In genomic region chr2:166521878-166522611, GRCm38 (mm10) we compare ENCODE assay signal across 11 mouse cellular contexts.
A peak's percentile ranks its signal among the peaks of the same experiment; 100 is the strongest.
DNase-seq lines count a peak whose midpoint lies in the region; ATAC-seq lines count a peak whose summit lies in the region.
"Had no signal": no experiment of that assay in that cellular context is flagged by ENCODE, and none has a peak within 500 bp of the region (broad histone marks: within the 10 kb centered on the region; RNA-seq: fewer than 3 reads in every experiment).

No protein-coding gene starts in this region.

- no peaks in the 10 kb centered on the region for H3K36me3 ChIP-seq in forebrain, embryonic 10.5 days (replicated peaks)
- H3K36me3 ChIP-seq in forebrain, embryonic 11.5 days (ENCODE audit: control insufficient read depth, insufficient read depth, low read length): no peaks in the 10 kb centered on the region
- H3K36me3 ChIP-seq in intestine, embryonic 14.5 days (ENCODE audit: control insufficient read depth, insufficient read depth, low read length): no peaks in the 10 kb centered on the region
- H3K36me3 ChIP-seq in stomach, embryonic 15.5 days: no peaks in the 10 kb centered on the region

- H3K4me1 ChIP-seq in forebrain, embryonic 10.5 days: peaks cover 61% of the 10 kb centered on the region
- H3K4me1 ChIP-seq in forebrain, embryonic 11.5 days (replicated peaks; ENCODE audit: control insufficient read depth, insufficient read depth, low read length): peaks cover 11% of the 10 kb centered on the region
- peaks cover 29% of the 10 kb centered on the region for H3K4me1 ChIP-seq in intestine, embryonic 14.5 days (replicated peaks; ENCODE audit: control insufficient read depth, insufficient read depth, low read length)
- H3K4me1 ChIP-seq in stomach, embryonic 15.5 days: peaks cover 23% of the 10 kb centered on the region
- H3K4me1 ChIP-seq: megakaryocyte, embryonic 14.5 days had no signal

- H3K4me2 ChIP-seq in forebrain, embryonic 11.5 days (ENCODE audit: low read depth, low read length, severe bottlenecking): no peak overlapping the region
- H3K4me2 ChIP-seq in intestine, embryonic 14.5 days (ENCODE audit: low read length): peak overlapping the region; percentile 28
- H3K4me2 ChIP-seq in stomach, embryonic 15.5 days: no peak overlapping the region

- H3K4me3 ChIP-seq in forebrain, embryonic 10.5 days: no peak overlapping the region
- H3K4me3 ChIP-seq in forebrain, embryonic 11.5 days (ENCODE audit: low read depth, low read length): no peak overlapping the region
- no peak overlapping the region for H3K4me3 ChIP-seq in intestine, embryonic 14.5 days (ENCODE audit: low read depth, low read length)
- H3K4me3 ChIP-seq in stomach, embryonic 15.5 days (replicated peaks): no peak overlapping the region
- H3K4me3 ChIP-seq: megakaryocyte, embryonic 14.5 days had no signal

- intact Hi-C loops in gastrocnemius, postnatal 14 days (cut with DNase I; ENCODE audit: low total_unique reads): no loop called here

- 64% methylated on average over 16 of the region's 16 CpGs for WGBS in forebrain, embryonic 10.5 days
- WGBS in forebrain, embryonic 11.5 days: 51% methylated on average over 16 of the region's 16 CpGs
- 29% methylated on average over 16 of the region's 16 CpGs for WGBS in intestine, embryonic 14.5 days
- 39% methylated on average over 16 of the region's 16 CpGs for WGBS in stomach, embryonic 15.5 days

- peaks cover 34% of the 10 kb centered on the region for H3K27me3 ChIP-seq in forebrain, embryonic 10.5 days (ENCODE audit: poor library complexity, severe bottlenecking)
- H3K27me3 ChIP-seq in forebrain, embryonic 11.5 days (ENCODE audit: control insufficient read depth, insufficient read depth, low read length): peaks cover 9% of the 10 kb centered on the region
- no peaks in the 10 kb centered on the region for H3K27me3 ChIP-seq in intestine, embryonic 14.5 days (replicated peaks; ENCODE audit: control insufficient read depth, insufficient read depth, low read length)
- no peaks in the 10 kb centered on the region for H3K27me3 ChIP-seq in stomach, embryonic 15.5 days (replicated peaks)

- ATAC-seq in forebrain, embryonic 11.5 days (replicated peaks; ENCODE audit: low FRiP score): no peak
- ATAC-seq in intestine, embryonic 14.5 days (replicated peaks; ENCODE audit: low FRiP score, low TSS enrichment, low read depth): no peak
- ATAC-seq in stomach, embryonic 15.5 days (ENCODE audit: insufficient read depth, low FRiP score, low read depth): no peak

- H3K9me3 ChIP-seq in forebrain, embryonic 10.5 days: no peaks in the 10 kb centered on the region
- no peaks in the 10 kb centered on the region for H3K9me3 ChIP-seq in forebrain, embryonic 11.5 days (ENCODE audit: control insufficient read depth, low read length)
- H3K9me3 ChIP-seq in intestine, embryonic 14.5 days (ENCODE audit: control insufficient read depth, low read length): no peaks in the 10 kb centered on the region
- H3K9me3 ChIP-seq in stomach, embryonic 15.5 days: no peaks in the 10 kb centered on the region

- H3K27ac ChIP-seq in forebrain, embryonic 10.5 days: peak overlapping the region; percentile 49
- no peak overlapping the region for H3K27ac ChIP-seq in forebrain, embryonic 11.5 days (ENCODE audit: low read depth, low read length)
- peak overlapping the region; percentile 7; the same call in 1 of the 2 replicates for H3K27ac ChIP-seq in intestine, embryonic 14.5 days (ENCODE audit: low read depth)
- H3K27ac ChIP-seq in stomach, embryonic 15.5 days: peak overlapping the region; percentile 72; the same call in 1 of the 2 replicates

- no peak for DNase-seq in forebrain, embryonic 10.5 days (ENCODE audit: extremely low spot score, low spot score)
- DNase-seq in forebrain, embryonic 11.5 days (ENCODE audit: low spot score): no peak
- peak; percentile 49 for DNase-seq in retina, postnatal 1 day
- no peak for DNase-seq in retina, embryonic 14.5 days (ENCODE audit: low spot score)
- DNase-seq in intestine, embryonic 14.5 days (ENCODE audit: low spot score): no peak
- DNase-seq in gastrocnemius, postnatal 14 days: no peak
- no peak for DNase-seq in adrenal gland, adult 18-20 months (ENCODE audit: low spot score in 2 of 2)
- DNase-seq: layer of hippocampus, adult 9-11 months; right cerebral cortex, postnatal 4 days had no signal

- H3K9ac ChIP-seq in forebrain, embryonic 11.5 days (ENCODE audit: low read length): no peak overlapping the region; the same call in 1 of the 2 replicates
- H3K9ac ChIP-seq in intestine, embryonic 14.5 days (ENCODE audit: low read length): no peak overlapping the region
- no peak overlapping the region for H3K9ac ChIP-seq in stomach, embryonic 15.5 days
